ENCODE assay signal across 8 mouse cellular contexts in the genomic region with DNA sequence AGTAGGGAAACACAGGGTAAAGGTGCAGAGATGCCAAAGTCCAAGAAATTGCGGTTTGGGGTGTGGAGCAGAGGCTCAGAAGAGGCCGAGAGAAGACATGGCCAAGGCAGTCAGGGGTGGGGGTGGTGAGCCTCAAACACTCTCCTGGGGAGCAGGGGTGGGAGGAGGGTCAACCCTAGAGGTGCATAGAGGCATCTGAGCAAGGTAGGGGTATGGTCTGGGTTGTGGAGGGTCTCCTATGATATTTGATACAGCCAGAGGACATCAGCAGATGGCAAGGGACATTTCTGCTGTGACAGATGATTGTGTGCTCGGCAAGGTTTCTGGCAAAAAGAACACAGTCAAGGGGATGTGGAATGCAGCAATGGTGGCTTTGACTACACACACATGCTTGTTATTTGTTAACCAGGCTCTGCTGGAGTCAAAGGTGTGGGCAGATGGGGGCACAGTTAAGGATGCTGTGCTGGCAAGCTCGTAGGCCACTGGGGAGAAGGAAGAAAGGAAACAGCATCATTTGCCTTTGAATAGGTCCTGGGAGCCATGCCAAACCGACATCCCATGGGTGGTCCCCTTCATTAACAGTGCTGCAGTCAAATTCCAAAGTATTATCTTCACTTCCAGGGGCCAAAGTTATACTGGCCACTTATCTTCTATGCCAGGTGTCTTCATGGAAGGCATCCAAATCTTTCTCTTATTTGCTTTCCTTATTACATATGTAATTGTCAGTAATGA. TPM values are rescaled to one million over a fixed set of nuclear protein-coding genes. Genes with fewer than 3 reads are reported as not detected.
DNase-seq lines count a peak whose midpoint lies in the region; ATAC-seq lines count a peak whose summit lies in the region.

No protein-coding gene starts in this region.

- H3K27me3 ChIP-seq in lung, embryonic 15.5 days, result no peaks in the 10 kb centered on the region

- H3K9me3 ChIP-seq in lung, embryonic 15.5 days, result no peaks in the 10 kb centered on the region

- no peak overlapping the region for H3K9ac ChIP-seq in lung, embryonic 15.5 days

- no peak overlapping the region for H3K4me3 ChIP-seq in lung, embryonic 15.5 days

- WGBS in lung, embryonic 15.5 days, result 28% methylated on average over 5 of the region's 5 CpGs

- H3K4me2 ChIP-seq in lung, embryonic 15.5 days, result no peak overlapping the region

- H3K36me3 ChIP-seq in lung, embryonic 15.5 days, result no peaks in the 10 kb centered on the region

- ATAC-seq in lung, embryonic 15.5 days (ENCODE audit: borderline replicate concordance, extremely low read depth, low FRiP score, low TSS enrichment), result 0 out of 2 replicates have a peak, but pooled peaks have one; percentile 11
- no peak for ATAC-seq in granulocyte monocyte progenitor cell, adult 5-6 weeks (replicated peaks; ENCODE audit: poor library complexity, severe bottlenecking)

- DNase-seq in cerebellum, postnatal 25 days, result peak; percentile 21 to 34
- no peak for DNase-seq in cerebellum, adult 11 months
- DNase-seq in right cerebral cortex, postnatal 4 days, result peak; percentile 52
- DNase-seq in right cerebral cortex, adult 18-20 months, result no peak
- no peak for DNase-seq in thymus, postnatal 14 days
- DNase-seq in adipocyte (ENCODE audit: low spot score), result no peak

- peaks cover 12% of the 10 kb centered on the region for H3K4me1 ChIP-seq in lung, embryonic 15.5 days

- no peak overlapping the region for H3K27ac ChIP-seq in lung, embryonic 15.5 days

RNA-seq across cellular contexts. Expression of gene Acer3, which starts 2.4 kb away (rescaled TPM):
- polyA plus RNA-seq in lung, embryonic 15.5 days (2015; fragmentation: Nextera tagmentation; extraction: Ambion mirVana), result 26.0 and 28.3 TPM in 2 replicates
- 42.7 and 49.6 TPM in 2 replicates for total RNA-seq in granulocyte monocyte progenitor cell, adult 5-6 weeks (2014; fragmentation: Nextera tagmentation)
- 42.1 and 48.8 TPM in 2 replicates for total RNA-seq in granulocyte monocyte progenitor cell, adult 5-6 weeks (2017)

RNA-seq across cellular contexts. Expression of gene Tsku, which starts 37.7 kb away (rescaled TPM):
- polyA plus RNA-seq in lung, embryonic 15.5 days (2015; fragmentation: Nextera tagmentation; extraction: Ambion mirVana), result 9.0 and 9.1 TPM in 2 replicates
- total RNA-seq in granulocyte monocyte progenitor cell, adult 5-6 weeks (2014; fragmentation: Nextera tagmentation), result 0.43 TPM in 1 of 2 replicates, not detected in the other
- not detected in 2 replicates for total RNA-seq in granulocyte monocyte progenitor cell, adult 5-6 weeks (2017)

Comparison
In these comparisons a context has a peak if more than half of its experiments do, and no peak if none do; other contexts are left out.
1. DNase-seq: peak in cerebellum, postnatal 25 days (2 of 2) and right cerebral cortex, postnatal 4 days (single experiment); none in cerebellum, adult 11 months (single experiment), right cerebral cortex, adult 18-20 months (single experiment), thymus, postnatal 14 days (single experiment) and adipocyte (single experiment).